Mouse (Mus musculus) gastrocnemius, adult 18-20 months (tissue): ENCODE measurements around the gene 2210016L21Rik. TPM values are rescaled to one million over a fixed set of nuclear protein-coding genes. Genes with fewer than 3 reads are reported as not detected.

Experiments used
- DNase-seq: peaks from one replicate; pipeline ENCODE4 v3.0.0; 2021; ENCODE audit warnings: low spot score
- total RNA-seq, 2 experiments: library from RNA; stranded (reverse); gene quantifications; 2 replicates each; pipeline ENCODE4 v1.2.3; 2021

Gene 2210016L21Rik
- total RNA-seq, 2 experiments from 2014 or later: 17.1 to 24.1 TPM

GRCm38 (mm10) chr5:114976935-114977334 is 35.0 kb downstream of the 2210016L21Rik start:
- DNase-seq: no peak

GRCm38 (mm10) chr5:114978473-114978872 is 36.5 kb downstream of the 2210016L21Rik start:
- DNase-seq: no peak

- DNase-seq: no peak
Measured at GRCm38 (mm10) chr5:114978888-114979249, 36.9 kb downstream of the 2210016L21Rik start.

- peak; percentile 73 for DNase-seq
Measured at GRCm38 (mm10) chr5:114979250-114980121, 37.5 kb downstream of the 2210016L21Rik start.

- DNase-seq: no peak
Measured at GRCm38 (mm10) chr5:114980122-114980748, 38.3 kb downstream of the 2210016L21Rik start.

GRCm38 (mm10) chr5:114982001-114982400 is 40.0 kb downstream of the 2210016L21Rik start:
- DNase-seq: no peak

GRCm38 (mm10) chr5:114985074-114985473 is 43.1 kb downstream of the 2210016L21Rik start:
- no peak for DNase-seq

GRCm38 (mm10) chr5:114996447-114996846 is 54.5 kb downstream of the 2210016L21Rik start:
- no peak for DNase-seq

GRCm38 (mm10) chr5:114997327-114997726 is 55.4 kb downstream of the 2210016L21Rik start:
- DNase-seq: no peak

Other genes starting within 250 kb of the 2210016L21Rik start
- gene Tchp, start 234.4 kb upstream of the 2210016L21Rik start, total RNA-seq: 1 to 10 TPM; 2.3 to 2.9 TPM
- gene Ankrd13a, start 167.5 kb upstream of the 2210016L21Rik start, total RNA-seq: 10 to 100 TPM; 16.1 to 17.3 TPM
- gene Git2, start 166.6 kb upstream of the 2210016L21Rik start, total RNA-seq: 10 to 100 TPM; 13.3 to 16.2 TPM
- gene 1500011B03Rik, start 118.7 kb upstream of the 2210016L21Rik start, total RNA-seq: 1 to 10 TPM; 3.4 to 4.0 TPM
- gene 4930519G04Rik, start 88.5 kb upstream of the 2210016L21Rik start, total RNA-seq: not detected
- gene Gm9936, start 83.5 kb upstream of the 2210016L21Rik start, total RNA-seq: not detected
- gene Oasl2, start 45.2 kb upstream of the 2210016L21Rik start, total RNA-seq: 1 to 10 TPM in 1 of 2 experiments, under 1 TPM in 1; 0.43 to 1.3 TPM
- under 1 TPM in 1 of 2 experiments, not detected in 1; 0.31 TPM for gene Oasl1, start 18.9 kb upstream of the 2210016L21Rik start, total RNA-seq
- not detected for gene Hnf1a, start 28.9 kb downstream of the 2210016L21Rik start, total RNA-seq
- gene Sppl3, start 69.0 kb downstream of the 2210016L21Rik start, total RNA-seq: 10 to 100 TPM; 17.7 to 20.4 TPM
- not detected for gene Gm10401, start 156.1 kb downstream of the 2210016L21Rik start, total RNA-seq
- 10 to 100 TPM; 74.2 to 75.3 TPM for gene Acads, start 177.2 kb downstream of the 2210016L21Rik start, total RNA-seq
- gene Unc119b, start 192.8 kb downstream of the 2210016L21Rik start, total RNA-seq: 10 to 100 TPM; 11.1 to 12.4 TPM
- gene Mlec, start 216.0 kb downstream of the 2210016L21Rik start, total RNA-seq: 100 to 1,000 TPM; 149 to 158 TPM